Mouse (Mus musculus): Measurements from ENCODE around the gene A830031A19Rik. TPM values are rescaled to one million over a fixed set of nuclear protein-coding genes. Genes with fewer than 3 reads are reported as not detected.

Gene A830031A19Rik
- not detected in 2 replicates for polyA plus RNA-seq (2014; fragmentation: Nextera tagmentation; extraction: Ambion mirVana)

- DNase-seq (ENCODE audit: low spot score), result no peak
- Histone ChIP-seq H3K9ac (ENCODE audit: low read length) (peak within 1 kb of the TSS; percentile 89), H3K36me3 (ENCODE audit: control insufficient read depth, insufficient read depth, low read length) (no peaks in the 10 kb centered on the region), H3K4me2 (ENCODE audit: low read length) (peak within 1 kb of the TSS; percentile 100), H3K27me3 (replicated peaks; ENCODE audit: control insufficient read depth, insufficient read depth, low read length) (peaks cover 12% of the 10 kb centered on the region; the same call in 1 of the 2 replicates), H3K9me3 (ENCODE audit: control insufficient read depth, low read length) (no peaks in the 10 kb centered on the region), H3K4me1 (replicated peaks; ENCODE audit: control insufficient read depth, insufficient read depth, low read length) (peaks cover 9% of the 10 kb centered on the region), H3K4me3 (ENCODE audit: low read depth, low read length) (peak within 1 kb of the TSS; percentile 68), H3K27ac (ENCODE audit: low read depth) (peak within 1 kb of the TSS; percentile 95; the same call in 1 of the 2 replicates)
- ATAC-seq (replicated peaks; ENCODE audit: low FRiP score, low TSS enrichment, low read depth), result no peak
- under 1% methylated on average over 11 of the region's 11 CpGs for WGBS
Measured at GRCm38 (mm10) chr11:24074634-24075104, at the start of gene A830031A19Rik. TSS of gene A830031A19Rik (minus strand) at chr11:24075054.

DNA sequence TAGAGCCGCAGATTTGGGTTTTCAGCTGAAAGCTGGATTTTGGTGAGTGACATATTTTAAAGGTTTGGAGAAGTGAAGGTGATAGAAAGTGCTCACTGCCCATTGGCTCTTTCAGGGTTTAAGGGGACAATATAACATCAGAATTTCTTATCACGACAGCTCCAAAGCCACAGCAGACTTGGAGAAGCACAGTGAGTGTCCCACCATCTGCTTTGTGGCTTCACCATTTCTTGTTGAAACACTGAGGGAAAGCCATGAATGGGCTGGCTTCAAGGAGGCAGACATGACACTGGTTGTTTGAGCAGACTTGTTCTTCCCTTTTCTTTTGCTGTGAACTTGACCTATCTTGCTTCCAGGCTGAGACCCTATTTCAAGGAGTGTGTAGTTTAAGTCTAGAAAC lies 49.1 kb upstream of the A830031A19Rik start:
- Histone ChIP-seq H3K9me3 (ENCODE audit: control insufficient read depth, low read length) (no peaks in the 10 kb centered on the region), H3K4me2 (ENCODE audit: low read length) (no peak overlapping the region), H3K27ac (ENCODE audit: low read depth) (no peak overlapping the region), H3K4me1 (replicated peaks; ENCODE audit: control insufficient read depth, insufficient read depth, low read length) (peaks cover 8% of the 10 kb centered on the region; the same call in 1 of the 2 replicates), H3K9ac (ENCODE audit: low read length) (no peak overlapping the region), H3K27me3 (replicated peaks; ENCODE audit: control insufficient read depth, insufficient read depth, low read length) (no peaks in the 10 kb centered on the region), H3K4me3 (ENCODE audit: low read depth, low read length) (no peak overlapping the region), H3K36me3 (ENCODE audit: control insufficient read depth, insufficient read depth, low read length) (no peaks in the 10 kb centered on the region)
- WGBS, result 87% methylated on average over 2 of the region's 2 CpGs
- DNase-seq (ENCODE audit: low spot score) (no peak), ATAC-seq (replicated peaks; ENCODE audit: low FRiP score, low TSS enrichment, low read depth) (no peak)

DNA sequence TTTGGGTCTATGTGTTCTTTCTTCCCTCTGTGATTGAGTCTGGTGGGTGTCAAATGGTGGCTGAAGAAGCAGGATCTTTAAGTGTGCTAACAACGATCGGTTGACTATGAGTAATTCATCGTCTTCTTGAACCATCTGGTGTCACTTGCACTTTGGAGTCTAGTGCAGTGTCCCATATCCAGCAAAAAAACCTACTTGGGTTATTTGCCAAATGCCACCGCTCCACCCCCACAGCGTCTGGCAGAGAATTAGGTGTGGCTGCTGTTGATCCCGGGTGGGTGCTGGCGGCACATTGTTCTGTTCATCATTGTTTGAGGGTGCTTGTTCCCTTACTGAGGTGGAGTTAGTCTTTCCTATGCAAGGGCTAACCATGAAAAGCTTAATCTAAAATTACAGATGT lies 48.0 kb upstream of the A830031A19Rik start:
- Histone ChIP-seq H3K36me3 (ENCODE audit: control insufficient read depth, insufficient read depth, low read length) (no peaks in the 10 kb centered on the region), H3K27ac (ENCODE audit: low read depth) (no peak overlapping the region), H3K4me3 (ENCODE audit: low read depth, low read length) (no peak overlapping the region), H3K4me2 (ENCODE audit: low read length) (no peak overlapping the region), H3K4me1 (replicated peaks; ENCODE audit: control insufficient read depth, insufficient read depth, low read length) (peaks cover 8% of the 10 kb centered on the region; the same call in 1 of the 2 replicates), H3K27me3 (replicated peaks; ENCODE audit: control insufficient read depth, insufficient read depth, low read length) (no peaks in the 10 kb centered on the region), H3K9me3 (ENCODE audit: control insufficient read depth, low read length) (no peaks in the 10 kb centered on the region), H3K9ac (ENCODE audit: low read length) (no peak overlapping the region)
- 83% methylated on average over 7 of the region's 7 CpGs for WGBS
- DNase-seq (ENCODE audit: low spot score) (no peak), ATAC-seq (replicated peaks; ENCODE audit: low FRiP score, low TSS enrichment, low read depth) (no peak)

DNA sequence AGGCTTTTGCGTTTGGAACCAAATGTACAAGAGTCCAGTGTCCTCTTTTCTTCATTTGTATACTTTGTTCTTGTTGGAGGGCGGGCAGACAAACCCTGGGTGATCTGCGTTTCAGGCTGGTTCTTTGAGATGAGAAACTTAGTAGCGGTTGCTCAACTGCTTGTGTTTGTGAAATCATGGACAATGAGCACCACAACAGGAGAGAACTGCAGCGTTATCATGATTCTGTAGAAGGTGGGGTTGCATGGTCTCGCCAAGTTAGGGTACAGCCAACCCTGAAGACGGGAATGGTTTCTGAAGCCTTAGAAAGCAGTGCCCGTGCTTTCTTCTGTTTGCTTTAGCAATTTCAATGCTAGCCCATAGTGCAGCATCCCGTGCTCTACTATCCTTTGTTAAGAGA lies 46.3 kb upstream of the A830031A19Rik start:
- no peak for ATAC-seq (replicated peaks; ENCODE audit: low FRiP score, low TSS enrichment, low read depth)
- WGBS, result 88% methylated on average over 9 of the region's 9 CpGs
- DNase-seq (ENCODE audit: low spot score), result no peak
- Histone ChIP-seq H3K4me3 (ENCODE audit: low read depth, low read length) (no peak overlapping the region), H3K36me3 (ENCODE audit: control insufficient read depth, insufficient read depth, low read length) (no peaks in the 10 kb centered on the region), H3K9ac (ENCODE audit: low read length) (no peak overlapping the region), H3K4me1 (replicated peaks; ENCODE audit: control insufficient read depth, insufficient read depth, low read length) (peaks cover 8% of the 10 kb centered on the region; the same call in 1 of the 2 replicates), H3K27me3 (replicated peaks; ENCODE audit: control insufficient read depth, insufficient read depth, low read length) (no peaks in the 10 kb centered on the region), H3K4me2 (ENCODE audit: low read length) (no peak overlapping the region), H3K9me3 (ENCODE audit: control insufficient read depth, low read length) (no peaks in the 10 kb centered on the region), H3K27ac (ENCODE audit: low read depth) (no peak overlapping the region)

DNA sequence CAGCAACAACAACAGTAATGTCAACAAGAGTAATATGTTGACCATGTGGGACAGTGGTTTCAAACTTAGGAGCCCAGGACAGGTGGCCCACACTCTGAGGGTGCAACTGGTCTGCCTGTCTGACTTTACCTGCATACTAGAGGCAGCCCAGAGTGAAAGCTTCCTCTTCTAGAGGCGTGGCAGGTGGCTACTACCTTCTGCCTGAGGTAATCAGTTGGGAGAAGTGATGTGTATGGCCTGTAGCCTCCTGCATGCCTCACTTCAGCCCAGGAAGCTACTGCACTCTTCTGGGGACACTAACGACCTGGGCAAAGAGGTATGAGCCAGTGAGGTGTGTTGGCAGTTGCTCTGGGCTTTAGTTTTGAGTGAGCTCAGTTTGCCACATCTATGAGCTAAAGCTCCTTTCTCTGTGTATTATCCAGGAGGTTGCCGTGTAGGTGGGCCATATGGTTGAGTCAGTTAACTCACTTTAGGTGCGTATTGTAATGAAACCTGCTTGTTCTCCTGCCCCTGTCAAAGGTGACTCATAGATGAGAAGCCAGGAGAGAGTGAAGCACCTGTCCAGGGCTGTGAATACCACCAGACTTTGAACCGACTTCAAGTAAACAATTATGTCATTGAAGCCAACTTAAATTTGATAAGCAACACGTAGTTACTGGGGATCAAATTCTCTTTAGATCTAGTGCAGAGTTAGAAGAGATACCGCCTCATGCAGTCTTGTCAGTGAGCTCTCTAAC lies 41.9 kb upstream of the A830031A19Rik start:
- no peaks in the 10 kb centered on the region for H3K36me3 ChIP-seq (ENCODE audit: control insufficient read depth, insufficient read depth, low read length)
- no peak overlapping the region for H3K4me3 ChIP-seq (ENCODE audit: low read depth, low read length)
- H3K9me3 ChIP-seq (ENCODE audit: control insufficient read depth, low read length), result no peaks in the 10 kb centered on the region
- 67% methylated on average over 7 of the region's 7 CpGs for WGBS
- H3K27ac ChIP-seq (ENCODE audit: low read depth), result no peak overlapping the region
- no peaks in the 10 kb centered on the region for H3K27me3 ChIP-seq (replicated peaks; ENCODE audit: control insufficient read depth, insufficient read depth, low read length)
- no peak overlapping the region for H3K9ac ChIP-seq (ENCODE audit: low read length)
- ATAC-seq (replicated peaks; ENCODE audit: low FRiP score, low TSS enrichment, low read depth) (peak; percentile 59; the same call in 1 of the 2 replicates), DNase-seq (ENCODE audit: low spot score) (no peak)
- H3K4me1 ChIP-seq (replicated peaks; ENCODE audit: control insufficient read depth, insufficient read depth, low read length), result peaks cover 2% of the 10 kb centered on the region; the same call in 1 of the 2 replicates
- no peak overlapping the region for H3K4me2 ChIP-seq (ENCODE audit: low read length)

GRCm38 (mm10) chr11:24116041-24116440 lies 41.2 kb upstream of the A830031A19Rik start:
- 93% methylated on average over 2 of the region's 2 CpGs for WGBS
- no peak overlapping the region for H3K9ac ChIP-seq (ENCODE audit: low read length)
- no peak for ATAC-seq (replicated peaks; ENCODE audit: low FRiP score, low TSS enrichment, low read depth)

GRCm38 (mm10) chr11:24115017-24115752 lies 40.3 kb upstream of the A830031A19Rik start:
- no peak overlapping the region for H3K4me2 ChIP-seq (ENCODE audit: low read length)
- H3K4me1 ChIP-seq (replicated peaks; ENCODE audit: control insufficient read depth, insufficient read depth, low read length), result peaks cover 2% of the 10 kb centered on the region; the same call in 1 of the 2 replicates
- no peak overlapping the region for H3K27ac ChIP-seq (ENCODE audit: low read depth)
- no peak overlapping the region for H3K4me3 ChIP-seq (ENCODE audit: low read depth, low read length)
- no peaks in the 10 kb centered on the region for H3K9me3 ChIP-seq (ENCODE audit: control insufficient read depth, low read length)
- no peaks in the 10 kb centered on the region for H3K36me3 ChIP-seq (ENCODE audit: control insufficient read depth, insufficient read depth, low read length)
- no peak overlapping the region for H3K9ac ChIP-seq (ENCODE audit: low read length)
- 76% methylated on average over 12 of the region's 12 CpGs for WGBS
- no peak for ATAC-seq (replicated peaks; ENCODE audit: low FRiP score, low TSS enrichment, low read depth)
- no peaks in the 10 kb centered on the region for H3K27me3 ChIP-seq (replicated peaks; ENCODE audit: control insufficient read depth, insufficient read depth, low read length)
- DNase-seq (ENCODE audit: low spot score), result no peak

More at GRCm38 (mm10) chr11:24116041-24116440, 41.2 kb upstream of the A830031A19Rik start:
- DNase-seq (ENCODE audit: low spot score), result no peak
- Histone ChIP-seq H3K4me2 (ENCODE audit: low read length) (no peak overlapping the region), H3K4me1 (replicated peaks; ENCODE audit: control insufficient read depth, insufficient read depth, low read length) (peaks cover 2% of the 10 kb centered on the region; the same call in 1 of the 2 replicates), H3K4me3 (ENCODE audit: low read depth, low read length) (no peak overlapping the region), H3K9me3 (ENCODE audit: control insufficient read depth, low read length) (no peaks in the 10 kb centered on the region), H3K36me3 (ENCODE audit: control insufficient read depth, insufficient read depth, low read length) (no peaks in the 10 kb centered on the region), H3K27ac (ENCODE audit: low read depth) (no peak overlapping the region), H3K27me3 (replicated peaks; ENCODE audit: control insufficient read depth, insufficient read depth, low read length) (no peaks in the 10 kb centered on the region)

DNA sequence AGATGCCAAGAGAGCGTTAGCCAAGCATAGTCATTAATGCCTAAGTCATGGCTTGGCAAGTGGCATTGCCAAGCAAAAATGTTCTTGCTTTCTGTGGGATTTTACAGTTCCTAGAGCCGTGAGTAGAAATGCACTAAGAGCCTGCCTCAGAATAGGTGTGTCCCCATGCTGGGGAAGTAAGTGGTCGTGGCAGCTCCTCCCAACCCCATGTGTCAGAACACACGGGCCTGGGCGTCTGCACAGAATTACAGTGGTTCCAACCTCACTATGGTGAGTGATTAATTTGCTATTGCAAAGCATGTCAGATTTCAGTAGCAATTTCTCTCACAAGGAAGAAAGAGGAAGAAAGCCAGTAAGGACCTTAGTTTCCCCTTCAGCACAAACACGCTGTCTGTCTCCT lies 36.9 kb upstream of the A830031A19Rik start:
- H3K9ac ChIP-seq (ENCODE audit: low read length), result no peak overlapping the region

More for the DNA sequence above, 36.9 kb upstream of the A830031A19Rik start:
- no peak for ATAC-seq (replicated peaks; ENCODE audit: low FRiP score, low TSS enrichment, low read depth)
- no peak overlapping the region for H3K27ac ChIP-seq (ENCODE audit: low read depth)
- 0 out of 2 replicates have a peak, but pooled peaks cover 4% of the 10 kb centered on the region for H3K36me3 ChIP-seq (ENCODE audit: control insufficient read depth, insufficient read depth, low read length)
- H3K4me2 ChIP-seq (ENCODE audit: low read length), result no peak overlapping the region
- 55% methylated on average over 6 of the region's 6 CpGs for WGBS
- H3K4me1 ChIP-seq (replicated peaks; ENCODE audit: control insufficient read depth, insufficient read depth, low read length), result no peaks in the 10 kb centered on the region; the same call in 1 of the 2 replicates
- DNase-seq (ENCODE audit: low spot score), result no peak
- no peaks in the 10 kb centered on the region for H3K27me3 ChIP-seq (replicated peaks; ENCODE audit: control insufficient read depth, insufficient read depth, low read length)
- no peak overlapping the region for H3K4me3 ChIP-seq (ENCODE audit: low read depth, low read length)
- H3K9me3 ChIP-seq (ENCODE audit: control insufficient read depth, low read length), result no peaks in the 10 kb centered on the region
